Mouse (Mus musculus) layer of hippocampus, adult 11-12 months (tissue): ENCODE data around the gene Shq1.

Experiments
- DNase-seq: peaks from one replicate; pipeline ENCODE4 v3.0.0; 2022; ENCODE audit warnings: low spot score

The Shq1 gene

GRCm38 (mm10) chr6:100528556-100528955 lies 142.4 kb downstream of the Shq1 start:
- DNase-seq = no peak

GRCm38 (mm10) chr6:100527972-100528371 lies 143.0 kb downstream of the Shq1 start:
- DNase-seq = no peak

DNA sequence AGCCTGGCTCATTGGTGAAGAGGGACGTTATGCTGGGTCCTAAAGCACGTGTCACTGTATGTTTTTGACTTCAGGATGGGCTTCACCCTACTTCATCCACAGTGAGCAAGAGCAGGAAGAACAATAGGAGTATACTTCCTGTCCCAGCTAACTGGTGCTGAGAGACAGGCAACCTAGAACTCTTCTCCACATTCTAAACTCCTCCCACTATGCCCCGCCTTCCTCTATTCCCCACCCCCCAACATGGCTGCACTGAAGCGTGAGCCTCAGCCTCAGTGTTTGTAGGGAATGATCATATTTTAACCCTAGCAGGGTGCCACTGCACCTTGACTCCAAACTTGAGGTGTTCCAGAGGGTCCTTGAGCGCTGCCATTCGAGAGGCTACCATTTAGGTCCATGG lies 143.8 kb downstream of the Shq1 start:
- DNase-seq = no peak

GRCm38 (mm10) chr6:100526066-100526465 lies 144.9 kb downstream of the Shq1 start:
- no peak for DNase-seq

DNA sequence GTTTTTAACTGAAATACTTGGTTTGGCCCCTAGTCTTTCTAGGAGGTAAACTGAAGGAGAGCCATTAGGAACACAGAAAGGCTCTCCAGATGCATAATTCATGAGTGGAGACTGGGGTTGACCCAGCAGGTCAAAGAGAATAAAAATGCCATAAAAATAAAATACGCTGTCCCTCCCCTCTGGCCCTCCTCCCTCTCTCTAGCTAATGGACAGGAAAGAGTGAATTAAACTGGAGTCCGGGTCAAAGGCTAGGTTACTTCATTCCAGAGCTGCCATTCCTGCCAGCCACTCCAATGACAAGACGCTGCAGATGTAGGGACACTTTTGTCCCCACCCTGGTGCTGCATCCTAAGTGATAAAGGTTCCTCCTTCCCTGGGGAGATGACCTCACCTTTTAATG lies 145.5 kb downstream of the Shq1 start:
- DNase-seq = no peak

- DNase-seq = no peak
Observed at GRCm38 (mm10) chr6:100522495-100522894, 148.5 kb downstream of the Shq1 start.

- DNase-seq = no peak
Observed at GRCm38 (mm10) chr6:100521615-100522398, 149.2 kb downstream of the Shq1 start.

- no peak for DNase-seq
Observed at GRCm38 (mm10) chr6:100520558-100521099, 150.3 kb downstream of the Shq1 start.

- DNase-seq = no peak
Observed at GRCm38 (mm10) chr6:100519837-100520236, 151.1 kb downstream of the Shq1 start.
